Mouse (Mus musculus) Muller cell, postnatal 12 days (primary cell): ENCODE data around the gene Zfp36l2.

ENCODE experiments used
- DNase-seq: peaks from one replicate; pipeline ENCODE4 v3.0.0-alpha.2; 2015; ENCODE audit errors: inconsistent ontology term

The Zfp36l2 gene

GRCm38 (mm10) chr17:84152206-84152975 lies 35.4 kb downstream of the Zfp36l2 start:
- no peak for DNase-seq

- no peak for DNase-seq
Observed at GRCm38 (mm10) chr17:84151306-84151705, 36.4 kb downstream of the Zfp36l2 start.

GRCm38 (mm10) chr17:84150291-84150690 lies 37.5 kb downstream of the Zfp36l2 start:
- no peak for DNase-seq

- no peak for DNase-seq
Observed at GRCm38 (mm10) chr17:84149566-84149965, 38.2 kb downstream of the Zfp36l2 start.

- DNase-seq, result peak; percentile 97
Observed at GRCm38 (mm10) chr17:84148499-84149484, 39.0 kb downstream of the Zfp36l2 start.

GRCm38 (mm10) chr17:84147183-84148108 lies 40.3 kb downstream of the Zfp36l2 start:
- DNase-seq, result no peak

GRCm38 (mm10) chr17:84146458-84147182 lies 41.1 kb downstream of the Zfp36l2 start:
- DNase-seq, result peak; percentile 77

GRCm38 (mm10) chr17:84145826-84146287 lies 41.9 kb downstream of the Zfp36l2 start:
- no peak for DNase-seq

GRCm38 (mm10) chr17:84144762-84145599 lies 42.8 kb downstream of the Zfp36l2 start:
- DNase-seq, result no peak

- DNase-seq, result no peak
Observed at GRCm38 (mm10) chr17:84144130-84144529, 43.6 kb downstream of the Zfp36l2 start.

GRCm38 (mm10) chr17:84143219-84143844 lies 44.4 kb downstream of the Zfp36l2 start:
- no peak for DNase-seq

GRCm38 (mm10) chr17:84141691-84142090 lies 46.1 kb downstream of the Zfp36l2 start:
- no peak for DNase-seq

- no peak for DNase-seq
Observed at GRCm38 (mm10) chr17:84140822-84141507, 46.8 kb downstream of the Zfp36l2 start.

GRCm38 (mm10) chr17:84137393-84138171 lies 50.2 kb downstream of the Zfp36l2 start:
- no peak for DNase-seq

GRCm38 (mm10) chr17:84136669-84137392 lies 50.9 kb downstream of the Zfp36l2 start:
- DNase-seq, result no peak

GRCm38 (mm10) chr17:84136217-84136616 lies 51.5 kb downstream of the Zfp36l2 start:
- DNase-seq, result no peak

- DNase-seq, result no peak
Observed at GRCm38 (mm10) chr17:84135243-84135642, 52.5 kb downstream of the Zfp36l2 start.
